Mouse (Mus musculus) C2C12 (cell line): ENCODE measurements around the gene Ranbp3l.
"Not testable (repeated sequence)": the region's sequence is repeated elsewhere in the genome, so short reads cannot be mapped to it uniquely, and the experiment has no call there.

Source experiments
- CEBPB ChIP-seq: IDR thresholded peaks from one replicate; pipeline ENCODE4 v1.6.1; 2011; ENCODE audit warnings: low read depth, mild to moderate bottlenecking, control low read depth, moderate library complexity
- CTCF ChIP-seq: IDR thresholded peaks from one replicate; pipeline ENCODE4 v1.5.1; 2011; ENCODE audit not compliant: control insufficient read depth, insufficient read depth, insufficient read length
- MYOG ChIP-seq: IDR thresholded peaks from one replicate; pipeline ENCODE4 v1.6.1; 2011; ENCODE audit not compliant: control insufficient read depth, insufficient read length; ENCODE audit errors: extremely low read depth

GRCm38 (mm10) chr15:9015496-9015895, 47.7 kb downstream of the Ranbp3l start:
- TF ChIP-seq CTCF, CEBPB, MYOG: not testable (repeated sequence)
